Mouse (Mus musculus): ENCODE results near the gene Armc7. TPM values are rescaled to one million over a fixed set of nuclear protein-coding genes. Genes with fewer than 3 reads are reported as not detected.
A peak's percentile ranks its signal among the peaks of the same experiment; 100 is the strongest.
"Not testable (repeated sequence)": the region's sequence is repeated elsewhere in the genome, so short reads cannot be mapped to it uniquely, and the experiment has no call there.

Gene Armc7
- polyA plus RNA-seq, 1 experiment = 6.2 TPM

DNA sequence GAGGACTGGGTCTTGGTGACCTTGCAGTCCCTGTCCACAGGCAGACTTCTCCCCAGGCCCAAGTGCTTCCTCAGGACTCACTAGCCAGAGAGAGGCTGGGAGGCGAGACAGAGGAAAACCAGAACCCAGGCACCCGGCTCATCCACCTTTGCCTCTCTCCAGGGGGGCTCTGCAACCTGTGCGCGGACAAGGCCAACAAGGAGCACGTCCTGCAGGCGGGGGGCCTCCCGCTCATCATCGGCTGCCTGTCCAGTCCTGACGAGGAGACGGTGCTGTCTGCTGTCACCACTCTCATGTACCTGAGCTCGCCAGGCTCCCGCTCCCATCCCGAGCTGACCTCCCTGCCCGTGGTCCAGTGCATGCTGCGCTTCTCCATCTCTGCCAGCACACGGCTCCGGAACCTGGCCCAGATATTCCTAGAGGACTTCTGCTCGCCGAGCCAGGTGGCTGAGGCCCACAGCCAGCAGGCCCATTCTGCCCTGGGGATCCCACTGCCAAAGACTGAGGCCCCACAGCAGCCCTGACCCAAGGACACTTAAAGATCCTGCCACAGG lies 13.2 kb downstream of the Armc7 start:
- peaks cover 6% of the 10 kb centered on the region for H3K36me3 ChIP-seq (ENCODE audit: control insufficient read depth, insufficient read depth)
- no peak overlapping the region for H3K4me3 ChIP-seq
- H3K79me2 ChIP-seq (ENCODE audit: control insufficient read depth, insufficient read depth) = no peaks in the 10 kb centered on the region
- TF ChIP-seq SRF (IDR thresholded peaks at IDR 0.05; ENCODE audit: control insufficient read depth, insufficient read length, low read depth) (no peak), MYOD1 (IDR thresholded peaks at IDR 0.05; ENCODE audit: control insufficient read depth in 1 of 3, insufficient read length in 2 of 3, low read depth in 2 of 3) (no peak), POLR2A (IDR thresholded peaks at IDR 0.05; ENCODE audit: insufficient read length, low read depth) (no peak), REST (IDR thresholded peaks at IDR 0.05; ENCODE audit: insufficient read depth, insufficient read length) (no peak), MYOG (IDR thresholded peaks at IDR 0.05; ENCODE audit: control insufficient read depth in 1 of 3, insufficient read depth in 1 of 3, insufficient read length in 2 of 3, low read depth in 2 of 3) (no peak), MAX (IDR thresholded peaks at IDR 0.05; ENCODE audit: low read depth) (no peak), E2F4 (IDR thresholded peaks at IDR 0.05; ENCODE audit: insufficient read depth) (no peak)
- H3K4me2 ChIP-seq (ENCODE audit: low read depth) = no peak overlapping the region
- H3K27me3 ChIP-seq (ENCODE audit: control insufficient read depth, insufficient read depth, insufficient read length) = no peaks in the 10 kb centered on the region
- H3ac ChIP-seq (ENCODE audit: control insufficient read depth, insufficient read length) = no peak overlapping the region

DNA sequence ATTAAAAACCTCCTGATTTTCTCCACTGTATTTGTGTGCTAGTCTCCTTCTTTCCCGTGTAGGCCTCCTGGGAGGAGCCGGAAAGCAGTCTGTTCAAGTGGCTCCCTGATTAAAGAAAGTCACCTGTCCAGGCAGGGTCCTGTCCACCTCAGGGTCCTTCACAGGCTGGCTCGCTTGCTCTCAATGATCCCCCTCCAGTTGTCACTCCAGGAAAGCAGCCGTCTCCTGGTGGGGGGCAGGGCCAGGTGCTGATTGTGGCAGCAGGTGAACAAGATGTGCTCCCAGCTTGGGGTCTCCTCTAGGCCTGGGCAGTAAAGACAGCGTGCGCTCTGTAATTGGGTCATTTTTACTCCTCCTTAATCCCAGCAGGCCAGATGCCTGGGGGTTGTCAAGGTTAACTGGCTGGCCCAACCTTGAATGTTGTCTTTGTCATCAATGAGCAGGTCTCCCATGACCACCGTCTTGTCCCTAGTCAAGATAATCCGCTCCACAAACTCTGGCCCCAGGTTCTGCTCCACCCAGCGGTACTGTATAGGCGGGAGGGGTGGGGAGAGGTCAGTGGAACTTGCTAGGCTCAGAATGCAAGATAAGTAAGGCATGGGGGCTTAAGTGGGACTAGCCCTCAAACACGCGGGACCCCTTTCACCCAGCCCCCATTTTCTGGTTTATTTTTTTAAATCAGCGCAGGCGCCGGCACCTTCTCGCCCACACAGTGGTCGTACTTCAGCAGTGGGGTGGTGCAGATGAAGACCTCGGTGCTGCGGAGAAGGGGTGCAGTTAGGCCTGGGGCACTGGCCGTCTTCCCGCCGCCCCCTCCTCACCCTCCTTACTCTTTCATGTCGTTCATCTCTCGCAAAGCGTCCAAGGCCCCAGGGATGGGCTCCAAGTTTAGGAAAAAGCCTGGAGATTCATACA lies 15.2 kb downstream of the Armc7 start:
- peak overlapping the region; percentile 100 for H3K4me2 ChIP-seq (ENCODE audit: low read depth)
- H3K4me3 ChIP-seq = peak overlapping the region; percentile 79
- H3K27me3 ChIP-seq (ENCODE audit: control insufficient read depth, insufficient read depth, insufficient read length) = no peaks in the 10 kb centered on the region
- H3ac ChIP-seq (ENCODE audit: control insufficient read depth, insufficient read length) = peak overlapping the region; percentile 14
- TF ChIP-seq USF1 (IDR thresholded peaks at IDR 0.05; ENCODE audit: low read depth) = no peak
- TF ChIP-seq SRF (IDR thresholded peaks at IDR 0.05; ENCODE audit: control insufficient read depth, insufficient read length, low read depth) = no peak
- TF ChIP-seq POLR2AphosphoS2 (IDR thresholded peaks at IDR 0.05; ENCODE audit: insufficient read length, low read depth) = no peak
- no peak for TF ChIP-seq CEBPB (IDR thresholded peaks at IDR 0.05; ENCODE audit: insufficient read depth, poor library complexity, severe bottlenecking)
- TF ChIP-seq TCF12 (IDR thresholded peaks at IDR 0.05; ENCODE audit: insufficient read depth, poor library complexity, severe bottlenecking) = no peak
- no peak for TF ChIP-seq MYOG (IDR thresholded peaks at IDR 0.05; ENCODE audit: control insufficient read depth in 1 of 3, insufficient read depth in 1 of 3, insufficient read length in 2 of 3, low read depth in 2 of 3)
- TF ChIP-seq MAX (IDR thresholded peaks at IDR 0.05; ENCODE audit: low read depth) = no peak
- no peak for TF ChIP-seq TCF3 (IDR thresholded peaks at IDR 0.05; ENCODE audit: insufficient read length, low read depth)
- TF ChIP-seq POLR2A (IDR thresholded peaks at IDR 0.05; ENCODE audit: insufficient read length, low read depth) = no peak
- no peak for TF ChIP-seq REST (IDR thresholded peaks at IDR 0.05; ENCODE audit: insufficient read depth, insufficient read length)
- no peak for TF ChIP-seq MYOD1 (IDR thresholded peaks at IDR 0.05; ENCODE audit: control insufficient read depth in 1 of 3, insufficient read length in 2 of 3, low read depth in 2 of 3)
- TF ChIP-seq E2F4 (IDR thresholded peaks at IDR 0.05; ENCODE audit: insufficient read depth) = no peak
- no peaks in the 10 kb centered on the region for H3K79me2 ChIP-seq (ENCODE audit: control insufficient read depth, insufficient read depth)
- H3K36me3 ChIP-seq (ENCODE audit: control insufficient read depth, insufficient read depth) = peaks cover 6% of the 10 kb centered on the region

DNA sequence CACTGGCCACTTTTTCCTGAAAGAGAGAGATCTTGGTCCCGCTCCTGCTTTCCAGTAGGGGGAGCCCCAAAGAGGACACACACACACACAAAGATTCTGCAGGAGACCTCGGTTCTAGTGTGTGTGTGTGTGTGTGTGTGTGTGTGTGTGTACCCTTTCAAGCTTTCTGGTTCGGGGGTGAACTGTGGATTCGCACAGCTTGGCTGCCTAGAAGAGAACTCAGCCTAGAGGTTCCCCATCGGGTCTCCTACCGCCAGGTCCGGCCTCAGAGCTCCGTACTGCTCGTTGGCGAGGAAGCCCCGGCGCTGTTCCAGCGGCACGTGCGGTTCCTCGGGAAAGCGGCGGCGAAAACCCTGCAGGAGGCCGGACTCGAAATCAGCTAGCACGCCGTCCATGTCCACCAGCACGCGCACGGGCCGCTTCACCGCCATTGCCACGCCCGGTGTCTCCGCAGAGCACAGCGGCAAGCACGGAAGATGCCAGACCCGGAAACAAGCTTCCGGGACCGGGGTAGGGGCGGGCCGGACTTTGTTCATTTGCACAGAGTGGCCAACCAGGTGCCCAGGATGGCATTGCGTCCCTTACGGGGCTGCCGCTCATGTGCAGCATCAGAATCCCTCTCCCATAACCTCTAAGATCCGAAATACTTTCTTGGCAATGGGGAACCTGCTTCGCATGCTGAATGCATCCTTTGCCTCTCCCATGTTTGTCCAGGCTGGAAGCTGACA lies 16.1 kb downstream of the Armc7 start, which contains the start of gene Nt5c:
Nt5c (minus strand) TSS at position 507 of the 728 bp plus-strand sequence.
- H3K36me3 ChIP-seq (ENCODE audit: control insufficient read depth, insufficient read depth) = peaks cover 6% of the 10 kb centered on the region
- peak within 1 kb of the TSS; percentile 100 for H3K4me2 ChIP-seq (ENCODE audit: low read depth)
- TF ChIP-seq MYOG (IDR thresholded peaks at IDR 0.05; ENCODE audit: control insufficient read depth in 1 of 3, insufficient read depth in 1 of 3, insufficient read length in 2 of 3, low read depth in 2 of 3) (peak in 1 of 3 experiments; percentile 42), POLR2AphosphoS2 (IDR thresholded peaks at IDR 0.05; ENCODE audit: insufficient read length, low read depth) (peak; percentile 87), REST (IDR thresholded peaks at IDR 0.05; ENCODE audit: insufficient read depth, insufficient read length) (no peak), POLR2A (IDR thresholded peaks at IDR 0.05; ENCODE audit: insufficient read length, low read depth) (peak; percentile 90), TCF3 (IDR thresholded peaks at IDR 0.05; ENCODE audit: insufficient read length, low read depth) (no peak)

DNA sequence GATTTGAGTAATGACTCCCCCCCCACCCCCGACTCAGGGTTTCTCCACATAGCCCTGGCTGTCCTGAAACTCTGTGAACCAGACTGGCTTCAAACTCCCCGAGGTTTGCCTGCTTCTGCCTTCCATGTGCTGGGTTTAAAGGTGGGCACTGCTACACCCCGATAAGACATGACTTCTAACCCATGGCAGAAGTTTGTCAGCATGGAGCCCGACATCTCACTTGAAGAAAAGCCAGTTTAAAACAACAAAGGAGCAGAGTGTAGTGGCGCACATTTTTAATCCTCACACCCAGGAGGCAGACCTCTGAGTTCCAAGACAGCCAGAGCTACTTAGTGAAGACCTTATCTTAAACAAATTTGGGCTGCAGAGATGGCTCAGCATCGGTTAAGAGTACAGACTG lies 16.9 kb downstream of the Armc7 start:
- Histone ChIP-seq H3K36me3 (ENCODE audit: control insufficient read depth, insufficient read depth) (peaks cover 6% of the 10 kb centered on the region), H3K4me3 (peak overlapping the region; percentile 79), H3K4me2 (ENCODE audit: low read depth) (peak overlapping the region; percentile 100), H3ac (ENCODE audit: control insufficient read depth, insufficient read length) (no peak overlapping the region), H3K79me2 (ENCODE audit: control insufficient read depth, insufficient read depth) (no peaks in the 10 kb centered on the region), H3K27me3 (ENCODE audit: control insufficient read depth, insufficient read depth, insufficient read length) (no peaks in the 10 kb centered on the region)
- no peak for TF ChIP-seq REST (IDR thresholded peaks at IDR 0.05; ENCODE audit: insufficient read depth, insufficient read length)
- TF ChIP-seq POLR2A (IDR thresholded peaks at IDR 0.05; ENCODE audit: insufficient read length, low read depth) = no peak
- TF ChIP-seq MYOG (IDR thresholded peaks at IDR 0.05; ENCODE audit: control insufficient read depth in 1 of 3, insufficient read depth in 1 of 3, insufficient read length in 2 of 3, low read depth in 2 of 3) = no peak
- TF ChIP-seq TCF3 (IDR thresholded peaks at IDR 0.05; ENCODE audit: insufficient read length, low read depth) = no peak
- TF ChIP-seq MYOD1 (IDR thresholded peaks at IDR 0.05; ENCODE audit: control insufficient read depth in 1 of 3, insufficient read length in 2 of 3, low read depth in 2 of 3) = no peak
- no peak for TF ChIP-seq TCF12 (IDR thresholded peaks at IDR 0.05; ENCODE audit: insufficient read depth, poor library complexity, severe bottlenecking)
- TF ChIP-seq SRF (IDR thresholded peaks at IDR 0.05; ENCODE audit: control insufficient read depth, insufficient read length, low read depth) = no peak

More for the DNA sequence above, 16.1 kb downstream of the Armc7 start, which contains the start of gene Nt5c:
- H3ac ChIP-seq (ENCODE audit: control insufficient read depth, insufficient read length) = peak within 1 kb of the TSS; percentile 14
- H3K79me2 ChIP-seq (ENCODE audit: control insufficient read depth, insufficient read depth) = no peaks in the 10 kb centered on the region
- H3K4me3 ChIP-seq = peak within 1 kb of the TSS; percentile 79
- no peaks in the 10 kb centered on the region for H3K27me3 ChIP-seq (ENCODE audit: control insufficient read depth, insufficient read depth, insufficient read length)

DNA sequence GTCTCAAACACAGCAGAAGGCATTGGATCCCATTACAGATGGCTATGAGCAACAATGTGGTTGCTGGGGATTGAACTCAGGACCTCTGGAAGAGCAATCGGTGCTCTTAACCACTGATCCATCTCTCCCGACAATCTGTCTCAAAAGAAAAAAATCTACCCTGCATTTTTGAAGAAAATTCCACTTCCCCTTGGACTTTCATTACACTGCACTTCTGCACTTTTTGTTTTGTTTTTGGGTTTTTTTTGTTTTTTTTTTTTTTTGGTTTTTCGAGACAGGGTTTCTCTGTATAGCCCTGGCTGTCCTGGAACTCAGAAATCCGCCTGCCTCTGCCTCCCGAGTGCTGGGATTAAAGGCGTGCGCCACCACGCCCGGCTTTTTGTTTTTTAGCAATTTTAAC lies 21.1 kb downstream of the Armc7 start:
- H3K4me3 ChIP-seq; H3K27me3 ChIP-seq (ENCODE audit: control insufficient read depth, insufficient read depth, insufficient read length); H3ac ChIP-seq (ENCODE audit: control insufficient read depth, insufficient read length); H3K4me2 ChIP-seq (ENCODE audit: low read depth); H3K79me2 ChIP-seq (ENCODE audit: control insufficient read depth, insufficient read depth): not testable (repeated sequence)
- peaks cover 26% of the 10 kb centered on the region for H3K36me3 ChIP-seq (ENCODE audit: control insufficient read depth, insufficient read depth)

All from myocyte (in vitro differentiated cells).